8 mouse cellular contexts compared by ENCODE assay signal in the genomic region with DNA sequence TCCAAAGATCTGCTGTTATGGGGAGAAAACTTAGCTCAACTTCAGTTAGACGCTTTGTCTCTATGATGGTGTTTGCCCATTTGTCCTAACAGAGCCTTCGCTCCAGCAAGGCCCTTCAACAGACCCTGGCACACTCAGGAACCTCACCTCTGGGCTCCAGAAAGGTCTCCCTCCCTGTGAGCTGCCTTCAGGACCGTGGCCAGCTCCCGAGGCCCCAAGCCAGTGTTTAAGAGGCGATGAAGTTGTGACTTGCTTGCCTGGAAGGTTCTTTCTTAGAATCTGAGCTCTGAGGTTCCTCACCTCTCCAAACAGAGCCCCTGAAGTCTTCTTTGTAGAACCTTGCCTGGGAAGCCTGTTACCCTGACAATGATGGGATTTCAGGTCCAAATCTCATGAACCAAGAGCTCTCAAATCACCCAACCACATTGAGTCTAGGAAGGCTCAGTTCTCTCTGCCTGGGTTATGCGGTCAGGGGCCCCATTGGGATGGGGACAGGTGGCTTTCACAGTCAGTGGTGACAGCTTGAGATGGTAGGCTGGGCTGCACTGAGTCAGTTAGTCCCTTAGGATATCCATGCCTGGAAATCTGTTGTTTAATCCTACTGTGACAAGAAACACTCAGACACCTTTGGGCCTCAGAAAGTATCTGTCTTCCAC. TPM values are rescaled to one million over a fixed set of nuclear protein-coding genes. Genes with fewer than 3 reads are reported as not detected.
DNase-seq lines count a peak whose midpoint lies in the region; ATAC-seq lines count a peak whose summit lies in the region.

No protein-coding gene starts in this region.

- peak; percentile 31 to 43 for DNase-seq in adrenal gland, adult 18-20 months (ENCODE audit: low spot score in 2 of 2)
- no peak for DNase-seq in adrenal gland, adult 8-10 months
- DNase-seq in lung, postnatal 14 days = peak; percentile 33
- DNase-seq in lung, postnatal 36 days = no peak
- DNase-seq in forelimb bud, embryonic 11.5 days (ENCODE audit: low read depth, low spot score) = peak; percentile 53
- DNase-seq in neural tube, embryonic 10.5 days (ENCODE audit: extremely low spot score, low spot score) = peak; percentile 49
- no peak for DNase-seq in gastrocnemius, postnatal 4 days (ENCODE audit: low spot score in 2 of 2)

- ATAC-seq in CD4-positive, CD25-positive, alpha-beta regulatory T cell, adult 4 months = no peak

RNA-seq across cellular contexts. Expression of gene Olfm1, which starts 2.3 kb away (rescaled TPM):
- 10 to 100 TPM; 38.0 to 38.7 TPM for total RNA-seq in adrenal gland, adult 18-20 months (2021)
- 10 to 100 TPM; 42.9 to 56.6 (median 48.5) TPM for total RNA-seq in adrenal gland, adult 8-10 months (2022)
- polyA plus RNA-seq in CD4-positive, CD25-positive, alpha-beta regulatory T cell, adult 4 months (2017; shearing (Covaris generic)) = not detected
- 10 to 100 TPM; 27.0 to 34.0 TPM for total RNA-seq in gastrocnemius, postnatal 4 days (2021)

Comparison
In these comparisons a context has a peak if more than half of its experiments do, and no peak if none do; other contexts are left out.
1. DNase-seq: peak in adrenal gland, adult 18-20 months (2 of 2), lung, postnatal 14 days (single experiment), forelimb bud, embryonic 11.5 days (single experiment) and neural tube, embryonic 10.5 days (single experiment); none in adrenal gland, adult 8-10 months (single experiment), lung, postnatal 36 days (single experiment) and gastrocnemius, postnatal 4 days (0 of 2).